Mouse (Mus musculus) myocyte (in vitro differentiated cells): ENCODE data around the gene Vtcn1. TPM values are rescaled to one million over a fixed set of nuclear protein-coding genes. Genes with fewer than 3 reads are reported as not detected.

Source experiments
- H3K27me3 ChIP-seq: one replicate; pipeline ENCODE4 v1.6.1; 2011; ENCODE audit not compliant: control insufficient read depth, insufficient read depth, insufficient read length
- H3K36me3 ChIP-seq: one replicate; pipeline ENCODE4 v1.6.1; 2011; ENCODE audit not compliant: control insufficient read depth, insufficient read depth
- H3K4me2 ChIP-seq: one replicate; pipeline ENCODE4 v1.6.1; 2011; ENCODE audit warnings: low read depth, control low read depth
- H3K4me3 ChIP-seq: one replicate; pipeline ENCODE4 v1.5.1; 2011; ENCODE audit warnings: mild to moderate bottlenecking, control low read depth, moderate library complexity
- H3K79me2 ChIP-seq: one replicate; pipeline ENCODE4 v1.6.1; 2011; ENCODE audit not compliant: control insufficient read depth, insufficient read depth
- H3ac ChIP-seq: one replicate; pipeline ENCODE4 v1.6.1; 2011; ENCODE audit not compliant: control insufficient read depth, insufficient read length
- CEBPB ChIP-seq: IDR thresholded peaks from 2 replicates; pipeline ENCODE4 v1.6.1; 2011; ENCODE audit warnings: mild to moderate bottlenecking, moderate library complexity; ENCODE audit not compliant: poor library complexity, insufficient read depth, severe bottlenecking
- E2F4 ChIP-seq: IDR thresholded peaks from one replicate; pipeline ENCODE4 v1.6.1; 2011; ENCODE audit warnings: mild to moderate bottlenecking, control low read depth, moderate library complexity; ENCODE audit not compliant: insufficient read depth
- MAX ChIP-seq: IDR thresholded peaks from one replicate; pipeline ENCODE4 v1.6.1; 2011; ENCODE audit warnings: low read depth, mild to moderate bottlenecking, control low read depth
- MYOD1 ChIP-seq, 3 experiments: IDR thresholded peaks; one replicate each; pipeline ENCODE4 v1.6.1; 2011; ENCODE audit warnings: control low read depth in 2 of 3, low read depth in 2 of 3, mild to moderate bottlenecking in 2 of 3, moderate library complexity in 1 of 3; ENCODE audit not compliant: insufficient read length in 2 of 3, control insufficient read depth in 1 of 3
- MYOG ChIP-seq, 3 experiments: IDR thresholded peaks; one replicate each; pipeline ENCODE4 v1.6.1; 2011; ENCODE audit warnings: control low read depth in 2 of 3, low read depth in 2 of 3, mild to moderate bottlenecking in 2 of 3; ENCODE audit not compliant: insufficient read length in 2 of 3, control insufficient read depth in 1 of 3, insufficient read depth in 1 of 3
- POLR2A ChIP-seq: IDR thresholded peaks from one replicate; pipeline ENCODE4 v1.6.1; 2011; ENCODE audit warnings: low read depth, mild to moderate bottlenecking, control low read depth, moderate library complexity; ENCODE audit not compliant: insufficient read length
- POLR2AphosphoS2 ChIP-seq: IDR thresholded peaks from one replicate; pipeline ENCODE4 v1.6.1; 2011; ENCODE audit warnings: low read depth, control low read depth; ENCODE audit not compliant: insufficient read length
- REST ChIP-seq: IDR thresholded peaks from one replicate; pipeline ENCODE4 v1.6.1; 2011; ENCODE audit warnings: mild to moderate bottlenecking, control low read depth, moderate library complexity; ENCODE audit not compliant: insufficient read depth, insufficient read length
- SRF ChIP-seq: IDR thresholded peaks from one replicate; pipeline ENCODE4 v1.6.1; 2011; ENCODE audit warnings: low read depth; ENCODE audit not compliant: control insufficient read depth, insufficient read length
- TCF12 ChIP-seq: IDR thresholded peaks from one replicate; pipeline ENCODE4 v1.6.1; 2011; ENCODE audit warnings: mild to moderate bottlenecking, control low read depth; ENCODE audit not compliant: poor library complexity, insufficient read depth, severe bottlenecking
- TCF3 ChIP-seq: IDR thresholded peaks from one replicate; pipeline ENCODE4 v1.6.1; 2011; ENCODE audit warnings: low read depth, control low read depth; ENCODE audit not compliant: insufficient read length
- USF1 ChIP-seq: IDR thresholded peaks from one replicate; pipeline ENCODE4 v1.6.1; 2011; ENCODE audit warnings: low read depth, mild to moderate bottlenecking, control low read depth, moderate library complexity
- polyA plus RNA-seq: library from polyadenylated mRNA; unstranded; fragments of >200 nt; fragmentation: generic; extraction: Trizol; gene quantifications from one replicate; pipeline ENCODE4 v1.2.1, GENCODE M21; 2012; ENCODE audit warnings: missing spikeins

Vtcn1 gene
- polyA plus RNA-seq: 0.11 TPM

GRCm38 (mm10) chr3:100825225-100825965, at the start of gene Vtcn1:
TSS of gene Vtcn1 (plus strand) at chr3:100825459.
- H3K4me3 ChIP-seq: no peak within 1 kb of the TSS

GRCm38 (mm10) chr3:100776967-100777366, 48.3 kb upstream of the Vtcn1 start:
- no peak overlapping the region for H3K4me2 ChIP-seq
- H3K79me2 ChIP-seq: no peaks in the 10 kb centered on the region
- no peak overlapping the region for H3K4me3 ChIP-seq
- peaks cover 38% of the 10 kb centered on the region for H3K27me3 ChIP-seq
- TF ChIP-seq USF1 (no peak), POLR2AphosphoS2 (no peak), TCF3 (no peak), SRF (no peak), MAX (no peak)
- H3K36me3 ChIP-seq: no peaks in the 10 kb centered on the region
- H3ac ChIP-seq: no peak overlapping the region

More at GRCm38 (mm10) chr3:100825225-100825965, at the start of gene Vtcn1:
- H3ac ChIP-seq: no peak within 1 kb of the TSS
- TF ChIP-seq CEBPB: no peak
- no peak for TF ChIP-seq TCF12
- TF ChIP-seq POLR2AphosphoS2: no peak
- TF ChIP-seq TCF3: no peak
- TF ChIP-seq E2F4: no peak
- TF ChIP-seq USF1: no peak
- no peak for TF ChIP-seq REST
- no peak for TF ChIP-seq MYOD1 (IDR thresholded peaks at IDR 0.05; ENCODE audit: control insufficient read depth in 1 of 3, insufficient read length in 2 of 3, low read depth in 2 of 3)
- TF ChIP-seq POLR2A: no peak
- TF ChIP-seq MAX: no peak
- TF ChIP-seq SRF: no peak
- no peaks in the 10 kb centered on the region for H3K27me3 ChIP-seq
- H3K36me3 ChIP-seq: no peaks in the 10 kb centered on the region
- no peaks in the 10 kb centered on the region for H3K79me2 ChIP-seq
- H3K4me2 ChIP-seq: no peak within 1 kb of the TSS

- H3K36me3 ChIP-seq: no peaks in the 10 kb centered on the region
- H3ac ChIP-seq: no peak overlapping the region
- no peaks in the 10 kb centered on the region for H3K79me2 ChIP-seq
- H3K4me3 ChIP-seq: no peak overlapping the region
- H3K4me2 ChIP-seq: no peak overlapping the region
- peaks cover 33% of the 10 kb centered on the region for H3K27me3 ChIP-seq
- TF ChIP-seq POLR2A (no peak), TCF3 (no peak), CEBPB (no peak), TCF12 (no peak), SRF (no peak)
Observed at GRCm38 (mm10) chr3:100777568-100777967, 47.7 kb upstream of the Vtcn1 start.

- no peak overlapping the region for H3K4me3 ChIP-seq
- H3K36me3 ChIP-seq: no peaks in the 10 kb centered on the region
- H3K79me2 ChIP-seq: no peaks in the 10 kb centered on the region
- H3K27me3 ChIP-seq: peaks cover 15% of the 10 kb centered on the region
- H3ac ChIP-seq: no peak overlapping the region
- H3K4me2 ChIP-seq: no peak overlapping the region
- TF ChIP-seq POLR2A: no peak
- TF ChIP-seq MYOD1 (IDR thresholded peaks at IDR 0.05; ENCODE audit: control insufficient read depth in 1 of 3, insufficient read length in 2 of 3, low read depth in 2 of 3): no peak
- no peak for TF ChIP-seq USF1
- TF ChIP-seq REST: no peak
- TF ChIP-seq MYOG (IDR thresholded peaks at IDR 0.05; ENCODE audit: control insufficient read depth in 1 of 3, insufficient read depth in 1 of 3, insufficient read length in 2 of 3, low read depth in 2 of 3): no peak
- TF ChIP-seq POLR2AphosphoS2: no peak
- no peak for TF ChIP-seq CEBPB
- TF ChIP-seq E2F4: no peak
- no peak for TF ChIP-seq MAX
- no peak for TF ChIP-seq TCF12
- no peak for TF ChIP-seq SRF
- no peak for TF ChIP-seq TCF3
Observed at GRCm38 (mm10) chr3:100786076-100786475, 39.2 kb upstream of the Vtcn1 start.

GRCm38 (mm10) chr3:100791670-100792069, 33.6 kb upstream of the Vtcn1 start:
- Histone ChIP-seq H3K79me2 (no peaks in the 10 kb centered on the region), H3K27me3 (peaks cover 7% of the 10 kb centered on the region), H3ac (no peak overlapping the region), H3K36me3 (no peaks in the 10 kb centered on the region), H3K4me3 (no peak overlapping the region), H3K4me2 (no peak overlapping the region)
- TF ChIP-seq POLR2AphosphoS2 (no peak), MYOG (IDR thresholded peaks at IDR 0.05; ENCODE audit: control insufficient read depth in 1 of 3, insufficient read depth in 1 of 3, insufficient read length in 2 of 3, low read depth in 2 of 3) (no peak), REST (no peak), SRF (no peak)
